Mouse (Mus musculus): ENCODE results near the gene Hecw1.
"Not testable (repeated sequence)": the region's sequence is repeated elsewhere in the genome, so short reads cannot be mapped to it uniquely, and the experiment has no call there.

GRCm38 (mm10) chr13:14260939-14261338 is 262.1 kb downstream of the Hecw1 start:
- not testable (repeated sequence) for TF ChIP-seq ZNF384 (IDR thresholded peaks at IDR 0.05; ENCODE audit: low read depth, low read length); ZC3H11A (IDR thresholded peaks at IDR 0.05; ENCODE audit: borderline replicate concordance, low read depth, low read length); HCFC1 (IDR thresholded peaks at IDR 0.05; ENCODE audit: borderline replicate concordance, insufficient read depth, low read length)
